Mouse (Mus musculus) bone marrow, adult 2 months (tissue): ENCODE data around the gene Zbtb37.

Experiments used
- CTCF ChIP-seq: fragments of 200-500 bp; IDR thresholded peaks from 2 replicates; pipeline ENCODE4 v1.5.1; 2011; ENCODE audit warnings: low read length, control low read depth; ENCODE audit not compliant: control insufficient read depth, insufficient read depth
- POLR2A ChIP-seq: fragments of 200-500 bp; IDR thresholded peaks from 2 replicates; pipeline ENCODE4 v1.6.1; 2011; ENCODE audit warnings: low read depth, mild to moderate bottlenecking, control low read depth, low read length, borderline replicate concordance; ENCODE audit not compliant: control insufficient read depth

DNA sequence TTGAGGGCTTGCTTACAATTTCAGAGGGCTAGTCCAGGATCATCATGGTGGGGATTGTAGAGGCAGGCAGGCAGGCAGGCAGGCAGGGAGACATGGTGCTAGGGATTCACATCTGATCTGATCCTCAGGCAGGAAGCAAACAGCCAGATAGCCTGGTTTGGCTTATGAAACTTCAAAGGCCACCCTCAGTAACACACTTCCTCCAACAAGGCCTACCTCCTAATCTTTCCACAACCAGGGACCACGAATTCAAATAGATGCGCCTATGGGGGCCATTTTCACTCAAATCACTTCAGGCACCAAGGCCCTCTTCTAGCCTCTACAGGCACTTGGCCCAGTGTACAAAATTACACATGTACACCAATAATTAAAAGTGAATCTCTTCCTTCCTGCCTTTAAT lies 7.5 kb downstream of the Zbtb37 start:
- no peak for TF ChIP-seq CTCF
- TF ChIP-seq POLR2A = no peak
